Mouse (Mus musculus) neural tube, embryonic 14.5 days (tissue): ENCODE data around the gene Ugp2. TPM values are rescaled to one million over a fixed set of nuclear protein-coding genes. Genes with fewer than 3 reads are reported as not detected.

ENCODE experiments used
- ATAC-seq: fragments of 200-750 bp; cut with Nextera tagmentation; 2 replicates; pipeline ENCODE4 v1.8.0; 2017; ENCODE audit warnings: low read depth, mild to moderate bottlenecking, moderate TSS enrichment, moderate library complexity
- H3K27ac ChIP-seq: fragments of 300-500 bp; sonication (generic); 2 replicates; pipeline ENCODE4 v1.5.1; 2014; ENCODE audit warnings: low read depth, mild to moderate bottlenecking, control low read depth, low read length, moderate library complexity, mixed read lengths
- H3K27me3 ChIP-seq: fragments of 300-500 bp; sonication (generic); 2 replicates; pipeline ENCODE4 v1.6.1; 2014; ENCODE audit warnings: low read length; ENCODE audit not compliant: control insufficient read depth, insufficient read depth
- H3K36me3 ChIP-seq: fragments of 300-500 bp; sonication (generic); 2 replicates; pipeline ENCODE4 v1.6.1; 2014; ENCODE audit warnings: low read length, mixed read lengths; ENCODE audit not compliant: control insufficient read depth, insufficient read depth
- H3K4me1 ChIP-seq: fragments of 300-500 bp; sonication (generic); 2 replicates; pipeline ENCODE4 v1.6.1; 2014; ENCODE audit warnings: low read length; ENCODE audit not compliant: control insufficient read depth, insufficient read depth
- H3K4me2 ChIP-seq: fragments of 300-500 bp; sonication (generic); 2 replicates; pipeline ENCODE4 v1.6.1; 2014; ENCODE audit warnings: mild to moderate bottlenecking, low read depth, low read length, control low read depth
- H3K4me3 ChIP-seq: fragments of 300-500 bp; sonication (generic); 2 replicates; pipeline ENCODE4 v1.5.1; 2014; ENCODE audit warnings: low read depth, low read length, control low read depth, mixed read lengths
- H3K9ac ChIP-seq: fragments of 300-500 bp; sonication (generic); replicated peaks from 2 replicates; pipeline ENCODE4 v1.6.1; 2014; ENCODE audit warnings: low read depth, mild to moderate bottlenecking, control low read depth, low read length, mixed read lengths
- H3K9me3 ChIP-seq: fragments of 300-500 bp; sonication (generic); 2 replicates; pipeline ENCODE4 v1.6.1; 2016; ENCODE audit warnings: low read length; ENCODE audit not compliant: control insufficient read depth
- WGBS: fragments of 180-500 bp; shearing (Covaris S2); extraction: QIAGEN DNeasy Blood & Tissue Kit; methylation state at CpG from one replicate; pipeline ENCODE4 v1.1.7; 2014; 5-methylcytosine and 5-hydroxymethylcytosine counted together
- polyA plus RNA-seq: library from polyadenylated mRNA; unstranded; fragments of >200 nt; fragmentation: Nextera tagmentation; extraction: Ambion mirVana; gene quantifications from 2 replicates; pipeline ENCODE4 v1.2.1, GENCODE M21; 2014

The Ugp2 gene
- polyA plus RNA-seq, 1 experiment from 2014 or later = 55.7 TPM

DNA sequence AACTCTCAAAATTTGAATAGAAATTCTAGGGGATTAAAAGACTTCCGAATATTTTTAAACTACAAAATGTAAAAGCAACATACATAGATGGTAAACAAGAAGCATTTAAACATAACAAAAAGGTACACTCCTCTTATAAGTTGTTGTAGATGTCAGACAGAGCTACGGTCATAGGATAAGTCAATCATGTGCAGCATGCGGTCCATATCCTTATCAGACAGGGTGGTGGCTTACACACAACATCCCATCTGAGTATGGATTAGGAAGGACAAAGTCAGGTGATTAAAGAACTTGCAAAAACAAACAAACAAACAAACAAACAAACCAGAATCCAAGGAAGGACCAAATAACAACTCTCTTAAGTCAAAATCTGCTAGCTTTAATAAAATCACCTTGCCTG, 25.0 kb downstream of the Ugp2 start:
- Histone ChIP-seq H3K4me1 (no peaks in the 10 kb centered on the region), H3K4me3 (no peak overlapping the region), H3K27ac (no peak overlapping the region), H3K9me3 (no peaks in the 10 kb centered on the region), H3K27me3 (no peaks in the 10 kb centered on the region), H3K36me3 (no peaks in the 10 kb centered on the region; the same call in 1 of the 2 replicates), H3K9ac (no peak overlapping the region), H3K4me2 (no peak overlapping the region)
- ATAC-seq = no peak
- 100% methylated on average over 3 of the region's 3 CpGs for WGBS

GRCm38 (mm10) chr11:21343490-21343889, 27.5 kb downstream of the Ugp2 start:
- H3K27ac ChIP-seq = no peak overlapping the region
- 99% methylated on average over 5 of the region's 5 CpGs for WGBS

GRCm38 (mm10) chr11:21339088-21339487, 31.9 kb downstream of the Ugp2 start:
- 92% methylated on average over 4 of the region's 4 CpGs for WGBS
- H3K36me3 ChIP-seq = no peaks in the 10 kb centered on the region
- no peaks in the 10 kb centered on the region for H3K4me1 ChIP-seq
- no peak overlapping the region for H3K4me2 ChIP-seq
- no peak for ATAC-seq
- no peak overlapping the region for H3K4me3 ChIP-seq
- no peak overlapping the region for H3K9ac ChIP-seq
- no peaks in the 10 kb centered on the region for H3K27me3 ChIP-seq
- no peaks in the 10 kb centered on the region for H3K9me3 ChIP-seq
- no peak overlapping the region for H3K27ac ChIP-seq

More at GRCm38 (mm10) chr11:21343490-21343889, 27.5 kb downstream of the Ugp2 start:
- H3K9me3 ChIP-seq = no peaks in the 10 kb centered on the region
- no peaks in the 10 kb centered on the region for H3K27me3 ChIP-seq
- H3K9ac ChIP-seq = no peak overlapping the region
- H3K4me3 ChIP-seq = no peak overlapping the region
- H3K36me3 ChIP-seq = no peaks in the 10 kb centered on the region; the same call in 1 of the 2 replicates
- ATAC-seq = no peak
- H3K4me1 ChIP-seq = no peaks in the 10 kb centered on the region
- H3K4me2 ChIP-seq = no peak overlapping the region

GRCm38 (mm10) chr11:21337855-21338254, 33.1 kb downstream of the Ugp2 start:
- Histone ChIP-seq H3K27me3 (no peaks in the 10 kb centered on the region), H3K36me3 (no peaks in the 10 kb centered on the region; the same call in 1 of the 2 replicates), H3K4me1 (no peaks in the 10 kb centered on the region), H3K9me3 (no peaks in the 10 kb centered on the region), H3K9ac (no peak overlapping the region), H3K4me2 (no peak overlapping the region), H3K27ac (no peak overlapping the region), H3K4me3 (no peak overlapping the region)
- no peak for ATAC-seq
- WGBS = 61% methylated on average over 1 of the region's 1 CpGs

GRCm38 (mm10) chr11:21332639-21333295, 38.2 kb downstream of the Ugp2 start:
- H3K9me3 ChIP-seq = no peaks in the 10 kb centered on the region
- H3K9ac ChIP-seq = no peak overlapping the region
- no peak overlapping the region for H3K27ac ChIP-seq
- peaks cover 15% of the 10 kb centered on the region for H3K36me3 ChIP-seq
- H3K4me2 ChIP-seq = no peak overlapping the region
- ATAC-seq = no peak
- H3K4me1 ChIP-seq = no peaks in the 10 kb centered on the region
- WGBS = 88% methylated on average over 5 of the region's 5 CpGs
- H3K4me3 ChIP-seq = no peak overlapping the region
- H3K27me3 ChIP-seq = no peaks in the 10 kb centered on the region

- WGBS = 91% methylated on average over 5 of the region's 5 CpGs
- H3K9ac ChIP-seq = no peak overlapping the region
- ATAC-seq = no peak
- no peaks in the 10 kb centered on the region for H3K9me3 ChIP-seq
- no peaks in the 10 kb centered on the region for H3K27me3 ChIP-seq
- H3K4me1 ChIP-seq = no peaks in the 10 kb centered on the region
- no peak overlapping the region for H3K27ac ChIP-seq
- no peak overlapping the region for H3K4me2 ChIP-seq
- peaks cover 15% of the 10 kb centered on the region for H3K36me3 ChIP-seq
- no peak overlapping the region for H3K4me3 ChIP-seq
Observed at GRCm38 (mm10) chr11:21328141-21328540, 42.9 kb downstream of the Ugp2 start.

DNA sequence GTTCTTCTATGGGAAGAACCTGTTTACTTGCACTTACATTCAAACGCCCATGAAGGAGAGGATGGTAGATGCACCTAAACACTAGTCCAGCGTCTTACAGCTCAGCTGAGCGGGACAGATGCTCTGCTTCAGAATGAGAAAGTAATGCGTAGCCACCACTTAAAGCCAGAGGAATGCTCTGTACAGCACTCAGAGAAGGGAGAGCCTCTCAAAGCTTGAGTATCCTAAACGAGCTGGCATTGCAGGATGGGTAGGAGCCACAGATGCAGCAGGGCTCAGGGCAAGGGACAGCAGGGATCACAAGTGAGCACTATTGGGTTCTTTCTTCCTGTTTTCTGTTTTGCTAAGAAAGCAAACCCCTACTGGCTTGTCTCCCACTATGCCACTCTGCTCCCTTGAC, 43.5 kb downstream of the Ugp2 start:
- Histone ChIP-seq H3K4me1 (no peaks in the 10 kb centered on the region), H3K36me3 (peaks cover 15% of the 10 kb centered on the region), H3K9ac (no peak overlapping the region), H3K27me3 (no peaks in the 10 kb centered on the region), H3K27ac (no peak overlapping the region), H3K4me3 (no peak overlapping the region), H3K4me2 (no peak overlapping the region), H3K9me3 (no peaks in the 10 kb centered on the region)
- 90% methylated on average over 5 of the region's 5 CpGs for WGBS
- ATAC-seq = no peak

- Histone ChIP-seq H3K27ac (no peak overlapping the region), H3K36me3 (peaks cover 22% of the 10 kb centered on the region; the same call in 1 of the 2 replicates)
- no peak for ATAC-seq
Observed at GRCm38 (mm10) chr11:21326770-21327169, 44.2 kb downstream of the Ugp2 start.

GRCm38 (mm10) chr11:21325781-21326180, 45.2 kb downstream of the Ugp2 start:
- no peak overlapping the region for H3K9ac ChIP-seq
- 88% methylated on average over 5 of the region's 5 CpGs for WGBS
- H3K9me3 ChIP-seq = no peaks in the 10 kb centered on the region
- ATAC-seq = no peak
- no peaks in the 10 kb centered on the region for H3K4me1 ChIP-seq
- no peak overlapping the region for H3K27ac ChIP-seq
- peaks cover 23% of the 10 kb centered on the region; the same call in 1 of the 2 replicates for H3K36me3 ChIP-seq
- H3K4me2 ChIP-seq = no peak overlapping the region
- H3K4me3 ChIP-seq = no peak overlapping the region
- no peaks in the 10 kb centered on the region for H3K27me3 ChIP-seq

More at GRCm38 (mm10) chr11:21326770-21327169, 44.2 kb downstream of the Ugp2 start:
- 66% methylated on average over 2 of the region's 2 CpGs for WGBS
- no peak overlapping the region for H3K4me2 ChIP-seq
- H3K4me3 ChIP-seq = no peak overlapping the region
- H3K9me3 ChIP-seq = no peaks in the 10 kb centered on the region
- no peak overlapping the region for H3K9ac ChIP-seq
- H3K27me3 ChIP-seq = no peaks in the 10 kb centered on the region
- no peaks in the 10 kb centered on the region for H3K4me1 ChIP-seq
